ENCODE assay signal across 21 mouse cellular contexts in genomic region chr3:129578741-129579475, GRCm38 (mm10). TPM values are rescaled to one million over a fixed set of nuclear protein-coding genes. Genes with fewer than 3 reads are reported as not detected.
DNase-seq lines count a peak whose midpoint lies in the region; ATAC-seq and TF ChIP-seq lines count a peak whose summit lies in the region.
"Had no signal": no experiment of that assay in that cellular context is flagged by ENCODE, and none has a peak within 500 bp of the region (broad histone marks: within the 10 kb centered on the region; RNA-seq: fewer than 3 reads in every experiment).

No protein-coding gene starts in this region.

- H3K4me1 ChIP-seq in liver, postnatal 0 days (ENCODE audit: insufficient read depth): peaks cover 20% of the 10 kb centered on the region
- H3K4me1 ChIP-seq in liver, embryonic 12.5 days: peaks cover 9% of the 10 kb centered on the region; the same call in 1 of the 2 replicates
- H3K4me1 ChIP-seq: embryonic facial prominence, embryonic 12.5 days had no signal

- H3K27me3 ChIP-seq in liver, postnatal 0 days (ENCODE audit: insufficient read depth, low read length): no peaks in the 10 kb centered on the region
- no peaks in the 10 kb centered on the region for H3K27me3 ChIP-seq in liver, embryonic 12.5 days (replicated peaks)
- H3K27me3 ChIP-seq: embryonic facial prominence, embryonic 12.5 days had no signal

- no peaks in the 10 kb centered on the region for H3K9me3 ChIP-seq in liver, postnatal 0 days (ENCODE audit: low read length)
- no peaks in the 10 kb centered on the region for H3K9me3 ChIP-seq in liver, embryonic 12.5 days (replicated peaks)
- H3K9me3 ChIP-seq: hindbrain, embryonic 10.5 days had no signal

- H3K4me3 ChIP-seq in liver, postnatal 0 days (ENCODE audit: low read depth, low read length): no peak overlapping the region
- no peak overlapping the region for H3K4me3 ChIP-seq in liver, embryonic 12.5 days
- H3K4me3 ChIP-seq: embryonic facial prominence, embryonic 12.5 days; gastrocnemius, adult 2 months; hindbrain, embryonic 10.5 days; left cerebral cortex, adult 2 months had no signal

- DNase-seq in liver, postnatal 0 days: peak; percentile 26
- DNase-seq in adrenal gland, adult 8-10 months: peak; percentile 55
- DNase-seq in right cerebral cortex, postnatal 25 days: no peak
- DNase-seq in gastrocnemius, postnatal 14 days: no peak
- no peak for DNase-seq in embryo, embryonic 10 days (ENCODE audit: low spot score)
- DNase-seq: cerebellum, adult 9-10 months; gastrocnemius, adult 2 months; heart, postnatal 10 days; kidney, adult 11 months; layer of hippocampus, adult 9-11 months; lung, postnatal 10 days; spleen, adult 18-20 months; thymus, postnatal 14 days had no signal

- no peak for TF ChIP-seq EP300 in liver, postnatal 0 days (IDR thresholded peaks at IDR 0.05; ENCODE audit: low read depth)

- H3K27ac ChIP-seq in liver, postnatal 0 days (ENCODE audit: low read depth): peak overlapping the region; percentile 55; the same call in 1 of the 2 replicates
- H3K27ac ChIP-seq in liver, embryonic 12.5 days: no peak overlapping the region
- H3K27ac ChIP-seq: embryonic facial prominence, embryonic 12.5 days; gastrocnemius, adult 2 months; hindbrain, embryonic 10.5 days; kidney, postnatal 0 days; left cerebral cortex, adult 2 months had no signal

- ATAC-seq in liver, postnatal 0 days: no peak
- no peak for ATAC-seq in liver, embryonic 12.5 days
- peak; percentile 28; the same call in 1 of the 2 replicates for ATAC-seq in common myeloid progenitor, adult 5-6 weeks (replicated peaks; ENCODE audit: low read depth, poor library complexity, severe bottlenecking)

- 76% methylated on average over 11 of the region's 11 CpGs for WGBS in liver, postnatal 0 days (ENCODE audit: insufficient replicate concordance)
- WGBS in liver, embryonic 12.5 days (ENCODE audit: insufficient replicate concordance): 77% methylated on average over 11 of the region's 11 CpGs

- intact Hi-C loops in gastrocnemius, postnatal 14 days (cut with DNase I; ENCODE audit: low total_unique reads): no loop called here

- no peak overlapping the region for H3K9ac ChIP-seq in liver, postnatal 0 days (replicated peaks)
- H3K9ac ChIP-seq in liver, embryonic 12.5 days: no peak overlapping the region
- H3K9ac ChIP-seq: embryonic facial prominence, embryonic 12.5 days had no signal

- H3K36me3 ChIP-seq in liver, postnatal 0 days (replicated peaks; ENCODE audit: insufficient read depth, low read length): no peaks in the 10 kb centered on the region; the same call in 1 of the 2 replicates
- 0 out of 2 replicates have a peak, but pooled peaks cover 15% of the 10 kb centered on the region for H3K36me3 ChIP-seq in liver, embryonic 12.5 days

- H3K4me2 ChIP-seq in liver, postnatal 0 days (ENCODE audit: low read depth, low read length): no peak overlapping the region
- H3K4me2 ChIP-seq in liver, embryonic 12.5 days: no peak overlapping the region
- H3K4me2 ChIP-seq: embryonic facial prominence, embryonic 12.5 days; heart, embryonic 11.5 days; midbrain, embryonic 11.5 days had no signal

- no peak for TF ChIP-seq CTCF in liver, postnatal 0 days (IDR thresholded peaks at IDR 0.05; ENCODE audit: low read depth)

RNA-seq across cellular contexts. Expression of gene Elovl6, which starts 46.8 kb away (rescaled TPM):
- polyA plus RNA-seq in liver, postnatal 0 days (2015; fragmentation: Nextera tagmentation; extraction: Ambion mirVana): 6.6 and 8.0 TPM in 2 replicates
- 14.3 and 14.8 TPM in 2 replicates for polyA plus RNA-seq in liver, embryonic 12.5 days (2016; fragmentation: Nextera tagmentation; extraction: Ambion mirVana)
- 10 to 100 TPM; 37.7 to 86.6 (median 48.4) TPM for total RNA-seq in adrenal gland, adult 8-10 months (2022)
- total RNA-seq in common myeloid progenitor, adult 5-6 weeks (2017): 19.4 and 21.3 TPM in 2 replicates
- total RNA-seq in gastrocnemius, postnatal 14 days (2021): 1 to 10 TPM; 1.4 to 4.5 TPM

Comparison
In these comparisons a context has a peak if more than half of its experiments do, and no peak if none do; other contexts are left out.
1. DNase-seq: peak in liver, postnatal 0 days (single experiment) and adrenal gland, adult 8-10 months (single experiment); none in right cerebral cortex, postnatal 25 days (single experiment), gastrocnemius, postnatal 14 days (single experiment) and embryo, embryonic 10 days (single experiment).